Mouse (Mus musculus) left cerebral cortex, postnatal 4 days (tissue): ENCODE measurements at regions not wholly inside any gene's neighbourhood (a gene's known extent, or its start where the extent isn't known, plus 50 kb on each side); places are given as distances from the start of the nearest gene placed in this dataset.

Experiments
- DNase-seq: peaks from one replicate; pipeline ENCODE4 v3.0.0-alpha.2; 2022
- intact Hi-C: fragments of 180-260 bp; cut with DNase I; formaldehyde crosslinking; loops from one replicate; pipeline ENCODE4 v1.15.1; 2025

- intact Hi-C loops: no loop called here
- no peak for DNase-seq
Measured at GRCm38 (mm10) chr10:87639339-87639738, 117.7 kb downstream of the Pah start.

DNA sequence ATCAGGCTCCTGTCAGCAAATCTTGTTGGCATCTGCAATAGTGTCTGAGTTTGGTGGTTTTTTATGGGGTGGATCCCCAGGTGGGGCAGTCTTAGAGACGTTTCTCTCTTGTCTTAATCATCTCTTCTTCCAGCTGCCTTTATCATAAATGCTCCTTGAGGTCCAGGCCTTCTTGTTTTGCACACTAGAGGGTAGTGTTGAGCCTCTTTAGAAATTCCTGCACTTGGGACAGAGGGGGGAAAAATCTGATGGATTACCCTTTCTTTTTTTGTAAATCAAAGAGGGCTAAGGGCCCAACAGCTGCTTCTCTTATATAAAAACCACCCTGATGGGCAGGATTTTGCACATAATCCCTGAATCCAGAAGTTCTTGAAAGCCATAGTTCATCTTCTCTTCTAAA, 127.5 kb downstream of the Pah start:
- DNase-seq: no peak
- intact Hi-C loops: loop anchor here (10.0 kb wide), 1 partner anchor 676 kb away; no protein-coding TSS in a partner anchor

DNA sequence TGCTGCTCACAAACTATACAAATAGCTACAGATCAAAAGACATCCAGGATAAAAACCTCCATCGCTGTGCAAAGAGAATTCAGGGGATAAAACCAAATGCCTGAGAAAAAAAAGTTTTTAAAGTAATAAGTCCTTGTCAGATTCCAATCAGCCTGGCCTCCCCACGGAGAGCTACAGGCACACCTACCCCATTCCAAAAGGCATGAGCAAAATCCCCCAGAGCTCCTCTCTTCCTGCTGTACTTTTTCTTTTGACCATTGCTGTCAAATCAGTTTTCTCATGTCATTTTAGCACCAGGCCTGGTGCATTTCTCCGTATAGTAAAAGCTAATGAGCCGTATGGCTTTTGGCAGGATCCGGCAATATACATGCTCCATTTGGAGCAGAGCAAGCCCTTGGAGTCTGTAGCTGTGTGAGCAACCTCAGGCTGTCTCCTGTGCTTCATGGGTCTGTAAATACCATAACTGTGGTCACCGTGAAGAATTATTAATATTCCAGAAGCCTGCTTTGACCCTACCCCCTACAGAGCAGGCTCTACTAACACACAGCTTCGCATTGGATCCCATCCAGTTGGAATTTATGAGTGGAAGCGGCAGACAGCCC, 130.6 kb downstream of the Pah start:
- peak; percentile 32 for DNase-seq
- intact Hi-C loops: no loop called here

- no peak for DNase-seq
- intact Hi-C loops: no loop called here
Measured at GRCm38 (mm10) chr10:87654112-87654511, 132.5 kb downstream of the Pah start.

- no peak for DNase-seq
- intact Hi-C loops: no loop called here
Measured at GRCm38 (mm10) chr10:87666020-87666718, 144.6 kb downstream of the Pah start.

DNA sequence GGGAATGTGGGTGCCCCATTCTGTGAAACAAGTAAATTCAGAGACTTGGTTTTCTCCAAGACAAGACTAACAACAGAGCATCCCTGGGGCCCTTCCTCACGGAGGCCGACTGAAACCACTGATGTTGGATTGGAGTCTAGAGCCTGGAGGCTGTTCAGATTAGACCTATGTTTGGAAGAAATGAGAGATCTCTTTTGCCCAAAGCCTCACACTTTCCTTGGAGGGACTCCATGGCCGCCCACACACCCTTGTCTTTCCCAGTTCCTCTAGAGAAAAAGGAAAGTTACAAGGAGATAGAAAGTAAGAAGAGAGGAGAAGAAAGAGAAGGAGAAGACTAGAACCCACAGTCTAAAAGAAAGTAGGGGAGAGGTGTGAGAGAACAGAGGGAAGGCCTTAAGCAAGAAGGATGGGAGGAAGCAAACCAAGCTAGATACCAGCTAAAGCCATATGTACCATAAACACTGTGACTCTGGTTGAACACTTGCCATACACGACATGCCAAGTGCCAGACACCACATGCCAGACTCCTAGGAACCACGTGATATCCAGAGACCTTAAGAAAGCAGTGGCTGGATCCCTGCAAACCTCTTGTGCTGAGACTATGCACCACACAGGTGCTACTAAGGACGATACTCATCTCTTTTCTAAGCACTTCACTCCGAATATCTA, 145.3 kb downstream of the Pah start:
- intact Hi-C loops: no loop called here
- peak; percentile 22 for DNase-seq

DNA sequence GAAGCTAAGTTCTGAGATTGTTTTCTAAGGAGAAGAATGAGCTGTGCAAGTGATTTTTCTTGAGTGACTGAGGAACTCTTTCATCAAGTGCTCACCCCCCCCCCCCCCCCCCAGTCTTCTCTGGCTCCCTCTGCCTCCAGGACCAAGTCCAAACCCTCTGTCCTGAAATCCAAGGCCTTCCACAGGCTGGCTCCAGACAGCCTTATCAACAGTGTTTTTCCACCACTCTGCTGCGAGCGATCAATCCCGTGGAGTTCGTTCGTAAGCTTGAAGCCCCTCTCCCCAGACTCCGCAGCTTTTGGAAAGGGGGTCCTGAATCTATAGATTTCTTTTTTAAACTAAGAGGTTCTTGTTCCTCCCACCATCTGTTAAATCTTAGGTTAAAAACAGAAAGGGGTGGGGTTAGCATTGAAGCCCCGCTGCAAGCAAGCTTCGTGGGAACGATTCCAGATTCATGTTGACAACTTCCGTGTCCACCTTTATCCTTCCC, 146.1 kb downstream of the Pah start:
- no peak for DNase-seq
- intact Hi-C loops: no loop called here

- intact Hi-C loops: no loop called here
- no peak for DNase-seq
Measured at GRCm38 (mm10) chr10:87674740-87675420, 153.3 kb downstream of the Pah start.

DNA sequence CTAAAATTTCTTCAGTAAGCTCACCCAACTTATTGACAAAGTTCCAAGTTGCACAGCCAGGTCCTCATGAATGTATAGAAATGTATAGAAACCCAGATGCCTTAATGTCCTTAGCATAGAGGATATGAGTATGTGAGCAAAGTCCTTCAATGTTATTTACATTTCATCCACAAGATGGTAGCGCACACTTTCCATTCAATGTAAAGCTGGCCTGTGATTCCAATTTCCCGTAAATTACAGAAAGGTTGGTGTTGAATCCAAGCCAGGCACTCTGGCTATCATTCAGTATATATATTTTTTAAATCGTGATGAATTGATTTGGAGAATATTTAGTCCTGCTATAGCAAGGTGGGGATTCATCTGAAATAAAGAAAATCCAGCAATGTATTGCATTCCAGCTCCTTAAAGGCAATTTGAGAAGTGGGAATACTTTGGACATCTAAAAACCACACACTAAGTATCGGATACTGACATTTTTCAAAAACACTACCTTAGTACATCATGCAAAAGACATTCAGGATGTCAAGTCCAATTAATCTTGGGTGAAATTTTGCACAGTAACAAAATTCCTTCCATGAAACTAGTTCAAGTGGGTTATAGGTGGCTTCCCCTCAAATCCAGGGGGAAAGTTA, 154.6 kb downstream of the Pah start:
- DNase-seq: no peak
- intact Hi-C loops: no loop called here

DNA sequence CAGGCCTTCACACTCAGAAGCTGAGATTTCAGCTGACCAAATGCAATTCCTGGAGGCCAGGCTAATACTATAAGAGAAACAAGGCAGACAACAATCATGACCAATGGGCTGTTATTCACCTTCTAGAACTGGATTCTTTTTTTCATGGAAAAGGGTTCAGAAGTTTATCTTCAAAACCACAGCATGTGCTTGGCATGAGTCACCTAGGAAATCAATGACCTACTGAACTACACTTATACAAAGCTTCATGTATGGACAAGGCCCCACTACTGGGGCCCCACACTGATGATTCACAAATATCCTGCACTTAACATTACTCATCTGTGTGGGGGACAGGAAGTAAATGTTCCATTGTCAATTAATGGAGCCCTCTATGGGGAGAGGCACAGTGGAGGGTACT, 157.4 kb downstream of the Pah start:
- DNase-seq: no peak
- intact Hi-C loops: no loop called here

DNA sequence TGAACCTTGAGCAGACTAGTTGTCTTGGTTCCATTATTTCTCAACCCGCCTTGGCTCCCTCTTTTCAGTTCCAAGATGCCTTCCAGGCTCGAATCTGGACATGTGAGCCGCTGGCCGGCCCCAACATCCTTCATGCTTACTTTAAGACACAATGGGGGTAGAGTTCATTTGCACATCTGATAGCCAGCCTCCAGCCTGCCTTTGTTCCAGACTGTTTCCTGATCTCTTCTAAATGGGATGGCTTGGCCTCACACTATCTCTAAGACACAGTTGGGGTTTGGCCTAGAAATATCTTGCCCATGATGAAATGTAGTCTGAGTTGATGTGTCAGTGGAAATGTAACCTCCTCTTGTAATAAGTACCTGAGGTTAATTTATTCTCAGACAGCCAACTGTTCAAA, 164.7 kb downstream of the Pah start:
- intact Hi-C loops: no loop called here
- DNase-seq: no peak

DNA sequence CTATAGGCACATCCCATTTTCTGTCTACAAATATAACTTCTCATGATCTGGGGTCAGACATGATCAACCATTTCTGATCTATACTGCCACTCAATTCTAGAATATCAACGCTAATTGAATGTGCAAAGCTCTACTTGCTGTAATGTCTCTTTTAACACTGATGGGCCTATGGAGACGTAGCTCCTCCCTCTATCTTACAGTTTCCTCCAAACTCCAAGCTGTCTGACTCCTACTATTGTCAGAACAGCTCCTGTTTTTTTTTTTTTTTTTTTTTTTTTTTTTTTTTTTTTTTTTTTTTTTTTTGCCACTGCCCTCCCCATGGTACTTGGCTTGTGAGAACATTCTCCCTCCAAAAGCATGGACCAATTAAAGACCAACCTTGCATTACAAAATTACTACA, 165.2 kb downstream of the Pah start:
- intact Hi-C loops: no loop called here
- DNase-seq: no peak

DNA sequence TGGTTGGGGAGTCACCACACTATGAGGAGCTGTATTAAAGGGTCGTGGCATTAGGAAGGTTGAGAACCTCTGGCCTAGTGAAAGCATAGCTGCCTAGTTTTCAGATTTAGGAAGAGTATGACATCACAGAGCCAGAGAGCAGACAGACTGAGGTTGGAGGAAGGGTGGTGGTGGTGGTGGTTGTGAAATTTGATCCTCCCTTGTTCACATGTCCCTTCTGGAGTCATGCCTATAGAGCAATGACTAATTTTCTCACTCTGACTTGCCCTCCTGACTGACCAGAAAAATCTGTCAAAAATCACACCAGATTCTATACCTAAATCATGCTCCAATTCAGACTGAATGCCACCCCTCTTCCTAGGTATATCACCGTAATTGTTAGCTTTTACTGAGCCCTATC, 166.2 kb downstream of the Pah start:
- DNase-seq: no peak
- intact Hi-C loops: no loop called here

DNA sequence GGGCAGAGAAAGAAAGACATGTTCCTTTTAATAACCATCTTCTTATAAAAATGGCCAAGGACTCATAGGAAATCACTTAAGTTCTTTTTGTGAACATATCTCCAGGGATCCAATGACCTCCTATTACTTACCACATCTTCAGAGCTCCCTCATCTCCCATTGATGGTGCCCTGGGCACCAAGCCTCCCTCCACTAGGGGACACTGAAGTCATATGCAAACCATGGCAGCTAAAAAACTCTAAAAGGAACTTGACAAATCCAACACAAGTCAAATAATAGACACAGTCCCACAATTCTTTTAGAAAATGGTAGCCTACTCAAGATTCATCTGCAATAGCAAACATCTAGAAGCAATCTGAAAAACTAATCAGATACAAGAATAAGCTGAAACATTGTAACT, 167.2 kb upstream of the Igf1 start:
- intact Hi-C loops: no loop called here
- no peak for DNase-seq

GRCm38 (mm10) chr10:87696485-87696884, 161.6 kb upstream of the Igf1 start:
- intact Hi-C loops: no loop called here
- peak; percentile 18 for DNase-seq

DNA sequence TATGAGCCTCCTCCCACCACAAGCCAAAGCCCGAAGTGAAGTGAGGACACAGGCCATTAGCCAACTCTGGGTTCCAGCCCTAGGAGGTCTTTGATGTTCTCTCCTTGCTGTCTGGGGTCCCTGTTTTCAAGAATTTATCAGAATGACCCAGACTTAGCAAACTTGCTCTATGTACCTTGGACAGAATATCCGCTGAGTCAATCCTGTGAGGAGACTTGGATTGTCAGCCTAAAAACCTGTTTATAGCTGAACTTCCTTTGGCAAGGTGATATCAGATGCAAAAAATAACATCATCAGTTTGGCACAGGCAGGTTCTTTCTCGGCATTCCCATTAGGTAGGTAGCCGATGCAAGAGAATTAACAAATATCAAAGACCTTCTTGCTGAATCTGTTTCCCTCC, 146.9 kb upstream of the Igf1 start:
- intact Hi-C loops: no loop called here

GRCm38 (mm10) chr10:87711798-87712197, 146.3 kb upstream of the Igf1 start:
- DNase-seq: peak; percentile 1
- intact Hi-C loops: no loop called here

More for the DNA sequence above, 146.9 kb upstream of the Igf1 start:
- DNase-seq: no peak

- no peak for DNase-seq
- intact Hi-C loops: no loop called here
Measured at GRCm38 (mm10) chr10:87715874-87716600, 142.0 kb upstream of the Igf1 start.

DNA sequence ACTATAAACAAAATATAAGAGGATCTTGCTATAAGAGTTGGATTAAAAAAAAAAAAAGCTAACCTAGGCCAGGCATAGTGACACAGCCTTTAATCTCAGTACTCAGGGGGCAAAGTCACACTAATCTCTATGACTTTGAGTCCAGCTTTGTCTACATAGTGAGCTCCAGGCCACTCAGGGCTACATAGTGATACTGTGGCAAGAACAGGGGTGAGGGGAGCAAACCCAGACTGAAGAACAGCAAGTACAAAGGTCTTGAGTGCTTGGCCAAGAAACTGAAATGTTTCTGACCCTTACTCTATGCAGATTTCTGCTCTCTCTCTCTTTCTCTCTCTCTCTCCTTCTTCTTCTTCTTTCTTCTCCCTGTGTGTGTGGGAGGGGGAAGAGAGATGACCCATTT, 140.9 kb upstream of the Igf1 start:
- no peak for DNase-seq
- intact Hi-C loops: no loop called here

DNA sequence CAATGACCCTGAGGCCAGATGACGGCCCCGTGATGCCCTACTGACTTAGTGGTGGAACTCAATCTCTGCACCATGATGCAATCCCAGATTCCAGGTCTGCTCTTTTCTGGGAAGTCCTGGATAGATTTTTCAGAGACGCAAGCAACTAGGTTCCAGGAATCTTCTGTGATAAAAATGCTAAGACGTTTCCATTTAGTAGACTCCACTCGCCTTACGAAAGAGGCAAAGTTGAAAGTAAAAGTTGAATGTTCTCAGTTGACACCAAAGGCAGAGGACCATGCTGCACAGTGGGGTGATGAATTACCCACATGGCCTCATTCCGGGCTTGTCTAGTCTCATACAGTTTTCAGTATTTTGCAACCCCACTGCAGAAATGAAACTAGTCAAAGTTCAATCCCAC, 139.6 kb upstream of the Igf1 start:
- DNase-seq: no peak
- intact Hi-C loops: no loop called here
